Mouse (Mus musculus) retina, postnatal 7 days (tissue): ENCODE measurements around the gene S100a4.

Source experiments
- DNase-seq: peaks from one replicate; pipeline ENCODE4 v3.0.0-alpha.2; 2012; ENCODE audit warnings: low read depth, low spot score

The S100a4 gene

DNA sequence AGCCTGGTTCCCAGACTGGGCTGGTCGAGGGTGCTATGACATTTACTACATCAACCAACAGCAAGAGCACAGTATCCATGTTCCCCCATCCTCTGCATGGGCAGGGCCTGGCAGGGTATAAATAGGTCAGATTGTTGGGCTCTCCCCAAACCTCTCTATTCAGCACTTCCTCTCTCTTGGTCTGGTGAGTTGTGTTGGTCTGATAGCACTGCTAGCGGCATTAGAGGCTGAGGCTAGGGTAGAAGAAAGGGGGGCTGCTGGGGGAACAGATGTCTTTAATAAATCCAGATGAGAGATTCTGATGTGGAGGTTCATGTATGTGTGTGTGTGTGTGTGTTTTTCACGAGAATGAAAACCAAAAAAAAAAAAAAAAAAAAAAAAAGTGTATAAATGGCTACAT lies at the start of gene S100a4:
S100a4 (plus strand) TSS at position 149 of the 400 bp plus-strand sequence.
- DNase-seq, result no peak

DNA sequence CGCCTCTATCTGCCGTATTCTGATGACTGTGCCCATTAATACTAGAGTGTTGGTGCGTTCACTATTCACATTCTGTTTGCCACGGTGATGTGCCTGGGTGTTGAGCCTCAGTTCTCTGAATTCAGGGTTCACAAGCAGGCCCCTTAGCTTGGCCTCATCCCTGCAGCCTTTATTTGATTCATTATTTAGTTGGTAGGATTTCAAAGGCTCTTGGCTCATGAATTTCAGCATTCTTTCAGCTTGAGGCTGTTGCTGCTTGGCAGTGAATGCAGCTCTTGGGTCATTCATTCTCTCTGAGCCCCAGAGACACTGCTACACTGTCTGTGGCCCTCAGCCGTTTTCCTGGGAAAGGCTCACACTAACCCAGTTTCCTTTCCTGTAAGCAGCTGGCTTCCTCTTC lies 47.6 kb upstream of the S100a4 start:
- no peak for DNase-seq

DNA sequence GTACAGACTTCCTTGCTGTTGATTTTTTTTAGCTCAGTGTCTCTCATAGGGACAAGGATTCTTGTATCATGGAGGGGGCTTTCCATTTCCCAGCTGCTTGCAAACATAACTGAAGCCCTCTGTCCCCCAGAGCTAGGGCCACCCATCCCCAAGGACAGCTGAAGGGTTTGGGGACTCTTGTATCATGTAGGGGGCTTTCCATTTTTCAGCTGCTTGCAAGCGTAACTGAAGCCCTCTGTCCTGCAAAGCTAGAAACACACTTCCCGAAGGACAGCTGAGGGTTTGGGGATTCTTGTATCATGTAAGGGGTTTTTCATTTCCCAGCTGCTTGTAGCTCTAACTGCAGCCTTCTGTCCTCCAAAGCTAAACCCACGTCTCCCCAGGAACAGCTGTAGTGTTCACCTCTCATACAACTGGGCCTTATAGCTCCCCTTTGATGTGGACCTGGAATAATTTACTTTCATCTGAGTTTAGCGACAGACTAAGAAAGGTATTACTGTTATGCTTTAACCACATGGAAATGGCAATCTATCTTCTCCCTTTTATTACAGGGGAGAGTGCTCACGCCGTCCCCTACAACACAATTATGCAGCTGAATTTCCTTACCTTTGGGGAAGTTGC lies 43.5 kb upstream of the S100a4 start, which contains the start of gene S100a3:
S100a3 (plus strand) TSS at position 571 of the 621 bp plus-strand sequence.
- DNase-seq, result no peak

DNA sequence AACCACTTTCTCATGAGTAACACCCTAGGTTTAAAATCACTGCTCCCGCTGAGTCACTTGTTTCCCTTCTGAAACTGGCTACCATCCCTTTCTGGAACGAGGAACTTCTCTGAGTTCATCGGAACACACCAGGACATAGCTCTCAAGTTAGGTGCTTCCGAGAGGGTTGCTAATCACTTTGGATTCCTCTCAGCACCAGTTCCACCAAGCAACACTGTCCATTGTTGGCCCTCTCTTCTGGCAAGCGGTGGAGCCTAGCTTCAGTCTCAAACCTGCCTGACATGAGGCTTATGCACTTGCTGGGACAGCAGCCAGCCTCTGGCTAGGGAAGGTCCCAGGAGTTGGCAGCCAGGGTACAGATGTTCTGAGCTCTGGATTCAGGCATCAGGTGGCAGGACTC lies 28.9 kb upstream of the S100a4 start:
- DNase-seq, result no peak

DNA sequence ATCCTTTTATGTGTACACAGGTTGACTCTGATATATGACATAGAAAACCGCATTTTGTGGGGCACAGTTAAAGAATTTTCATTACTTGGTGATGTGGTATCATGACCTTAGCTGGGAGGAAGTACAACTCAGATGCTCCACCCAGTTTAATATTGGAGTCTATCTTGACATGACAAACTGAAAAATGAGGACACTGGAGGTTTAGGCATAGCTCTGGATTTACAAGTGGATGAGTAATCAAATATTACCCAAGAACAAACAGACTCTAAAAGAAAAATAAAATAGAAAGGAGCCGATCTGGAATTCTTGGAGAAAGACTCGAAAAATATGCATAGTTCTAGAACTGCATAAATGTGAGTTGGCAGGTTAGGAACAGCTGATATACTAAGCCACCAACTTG lies 28.3 kb upstream of the S100a4 start:
- no peak for DNase-seq

DNA sequence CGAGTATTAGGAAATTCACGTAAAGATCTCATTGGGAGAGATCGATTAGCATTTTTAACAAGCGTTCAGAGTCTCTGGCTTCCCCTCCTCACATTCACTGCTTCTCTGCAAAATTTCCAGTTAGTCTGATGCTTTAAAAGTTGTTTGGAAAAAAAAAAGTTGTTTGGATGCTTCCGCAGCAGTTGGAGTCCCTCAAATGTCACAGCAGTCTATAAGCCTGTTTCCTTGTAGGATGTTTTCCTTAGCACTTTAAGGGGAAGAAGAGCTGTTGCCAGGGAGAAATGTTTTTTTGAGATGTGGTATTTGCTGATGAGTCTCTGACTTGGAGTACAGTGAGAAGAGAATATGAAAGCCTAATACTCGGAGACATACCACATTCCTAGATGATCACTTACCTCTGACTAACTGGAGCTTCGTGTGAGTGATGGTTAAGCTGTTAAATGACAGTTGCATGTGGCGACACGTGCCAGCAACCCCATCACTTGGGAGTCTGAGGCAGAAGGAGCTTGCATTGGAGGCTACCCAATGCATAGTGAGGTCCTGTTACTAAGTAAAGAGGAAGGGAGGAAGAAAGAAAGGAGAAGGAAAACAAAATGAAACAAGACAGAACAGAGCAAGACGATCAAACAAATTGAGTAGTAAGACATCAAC lies 27.1 kb upstream of the S100a4 start:
- DNase-seq, result no peak

DNA sequence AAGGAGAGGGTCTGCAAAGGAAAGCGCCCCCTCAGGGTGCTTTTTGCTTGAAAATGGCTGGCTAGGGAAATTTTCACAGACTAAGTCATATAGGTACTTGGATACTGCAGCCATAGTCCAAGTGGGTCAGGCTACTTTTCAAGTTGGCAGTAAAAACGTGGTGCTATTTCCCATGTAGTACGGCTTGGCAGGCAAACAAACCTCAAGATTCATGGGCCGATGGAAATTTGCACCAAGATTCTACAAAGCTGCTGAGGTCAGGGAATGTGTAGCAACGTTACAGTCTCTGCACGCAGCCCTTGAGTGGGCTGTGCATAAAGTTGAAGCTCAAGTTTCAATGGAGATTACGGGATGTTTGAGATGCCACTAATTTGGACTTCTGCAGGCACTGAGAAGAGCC lies 24.1 kb upstream of the S100a4 start:
- DNase-seq, result no peak

DNA sequence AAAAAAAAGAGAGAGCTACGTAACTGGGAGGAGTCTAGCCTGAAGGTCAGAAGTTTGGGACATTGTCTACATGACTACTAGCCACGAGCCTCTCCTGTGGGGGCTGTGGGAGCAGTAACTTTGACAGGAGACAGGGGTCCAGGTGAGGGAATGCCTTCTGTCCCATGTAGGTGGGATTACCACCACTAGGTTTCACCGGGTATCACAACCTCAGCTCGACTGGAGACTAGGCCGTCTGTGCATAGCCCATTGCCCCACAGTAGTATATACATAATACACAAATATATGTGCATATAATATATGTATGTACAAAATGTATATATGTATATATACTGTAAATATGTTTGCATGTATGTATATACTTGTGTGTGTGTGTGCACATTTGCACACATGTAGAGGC lies 22.4 kb upstream of the S100a4 start:
- no peak for DNase-seq

DNA sequence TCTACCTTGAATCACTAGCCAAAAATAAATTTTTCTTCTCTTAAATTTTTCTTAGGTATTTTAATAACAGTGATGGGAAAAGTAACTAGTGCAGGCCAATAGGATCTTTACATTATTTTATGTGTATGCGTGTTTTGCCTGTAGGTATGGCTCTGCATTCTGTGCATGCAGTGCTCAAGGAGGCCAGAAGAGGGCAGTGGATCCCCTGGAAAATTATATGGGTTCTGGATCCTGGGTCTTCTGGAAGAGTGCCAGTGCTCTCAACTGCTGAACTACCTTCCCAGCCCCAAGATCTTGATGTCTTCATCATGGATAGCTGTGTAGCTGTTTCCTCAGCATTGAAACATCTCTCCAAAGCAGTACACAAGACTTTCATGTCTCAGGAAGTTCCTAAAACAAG lies 21.4 kb upstream of the S100a4 start:
- no peak for DNase-seq

DNA sequence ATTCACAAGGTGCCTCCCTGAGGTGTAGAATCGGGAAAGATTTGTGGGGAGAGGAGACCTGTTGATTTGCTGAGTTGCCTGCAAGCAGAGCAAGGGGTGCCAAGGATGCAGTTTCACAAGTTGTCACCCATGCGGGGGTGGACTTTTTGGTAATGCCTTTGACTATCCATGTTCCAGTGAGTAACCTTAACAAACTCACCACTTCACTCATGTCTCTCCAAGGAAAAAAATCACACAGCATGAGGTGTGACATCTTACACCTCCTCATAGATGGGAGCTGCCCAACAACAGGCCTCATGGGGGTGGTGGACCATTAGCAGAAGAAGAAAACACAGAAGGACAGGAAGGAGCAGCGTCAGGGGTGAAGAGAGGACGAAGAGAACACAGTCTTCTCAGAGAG lies 21.0 kb upstream of the S100a4 start:
- DNase-seq, result no peak

DNA sequence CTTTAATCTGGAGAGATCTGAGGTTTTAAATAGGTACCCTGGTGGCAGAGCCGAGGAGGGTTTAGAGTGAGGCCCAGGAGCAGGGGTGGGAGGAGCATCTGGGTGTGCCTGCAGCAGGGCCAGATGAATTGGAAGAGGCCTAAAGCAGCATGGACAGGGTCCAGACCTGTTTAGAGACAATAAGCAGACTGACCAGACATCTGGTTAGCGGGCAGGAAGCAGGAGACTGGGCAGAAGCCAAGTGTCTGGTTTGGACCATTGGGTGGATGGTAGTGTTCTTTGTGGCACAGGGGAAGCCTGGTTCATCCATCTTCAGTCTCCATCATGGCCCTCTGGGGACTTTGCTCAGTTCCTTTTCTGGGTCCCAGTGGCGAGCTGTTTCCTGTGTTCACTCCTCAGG lies 19.7 kb upstream of the S100a4 start:
- DNase-seq, result no peak

DNA sequence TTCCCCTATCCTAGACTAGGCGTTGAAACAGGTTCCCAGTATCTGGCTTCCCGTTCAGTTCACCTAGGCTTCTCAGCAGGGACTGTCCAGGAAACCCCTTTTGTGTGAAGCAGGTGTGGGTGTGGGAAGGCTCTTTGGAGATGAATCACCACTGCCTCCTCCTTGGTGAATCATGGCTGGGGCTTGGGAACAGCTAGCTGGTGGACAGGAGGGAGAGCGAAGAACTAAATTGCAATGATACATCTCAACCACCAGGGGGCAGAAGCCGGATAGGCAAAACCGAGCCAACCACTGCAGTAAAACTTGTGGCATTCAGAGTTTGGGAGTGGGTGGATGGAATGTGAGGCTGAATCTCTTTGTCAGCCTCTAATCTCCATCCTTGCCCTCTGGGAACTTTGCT lies 18.0 kb upstream of the S100a4 start:
- DNase-seq, result peak; percentile 47

DNA sequence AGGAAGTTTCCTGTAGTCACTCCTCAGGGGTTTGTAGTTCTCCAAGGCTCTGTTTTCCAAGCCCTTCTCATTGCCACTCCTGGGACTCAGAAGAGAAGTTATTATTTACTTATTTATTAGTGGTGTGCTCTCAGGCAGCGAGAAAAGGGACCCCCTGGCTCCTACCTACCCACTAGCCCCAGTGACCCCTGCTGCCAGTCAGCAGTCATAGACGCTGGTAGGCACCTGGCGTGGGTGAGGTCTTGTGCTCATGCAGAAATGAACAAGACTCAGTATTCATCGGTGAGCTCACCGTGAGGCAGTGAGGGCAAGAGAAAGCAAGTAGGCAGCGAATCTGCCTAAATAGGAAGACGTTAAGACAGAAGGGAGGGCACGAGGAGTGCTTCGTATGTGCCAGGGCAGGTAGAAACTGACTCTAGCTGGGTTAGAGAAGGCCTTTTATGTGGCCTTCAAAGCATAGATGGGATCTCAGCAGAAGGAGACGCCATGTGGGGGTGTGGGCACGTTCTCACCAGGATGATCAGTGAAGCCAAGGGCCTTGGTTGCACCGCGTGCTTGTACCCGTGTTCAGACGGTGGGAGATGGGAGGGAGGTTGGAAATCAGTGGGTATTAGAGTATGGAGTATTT lies 17.4 kb upstream of the S100a4 start:
- DNase-seq, result no peak

DNA sequence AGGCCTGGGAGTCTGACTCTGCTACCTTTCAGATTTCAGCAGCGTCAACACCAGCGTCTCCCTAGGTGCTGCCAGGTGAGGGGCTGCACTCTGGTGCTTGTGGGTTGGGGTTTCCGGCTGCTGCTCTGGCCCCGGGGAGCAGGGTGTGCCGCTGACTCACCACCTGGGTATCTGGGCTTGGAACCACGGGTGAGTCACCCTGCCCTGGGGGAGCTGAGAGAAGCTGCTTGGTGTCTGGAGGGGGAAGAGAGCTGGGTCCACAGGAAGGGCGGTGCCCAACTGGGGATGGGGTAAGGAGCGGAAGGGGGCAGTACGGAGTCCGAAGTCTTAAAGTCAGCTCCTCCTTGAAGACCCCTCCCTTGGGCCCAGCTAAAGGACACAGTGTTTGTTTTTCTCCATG lies 16.7 kb upstream of the S100a4 start:
- no peak for DNase-seq

DNA sequence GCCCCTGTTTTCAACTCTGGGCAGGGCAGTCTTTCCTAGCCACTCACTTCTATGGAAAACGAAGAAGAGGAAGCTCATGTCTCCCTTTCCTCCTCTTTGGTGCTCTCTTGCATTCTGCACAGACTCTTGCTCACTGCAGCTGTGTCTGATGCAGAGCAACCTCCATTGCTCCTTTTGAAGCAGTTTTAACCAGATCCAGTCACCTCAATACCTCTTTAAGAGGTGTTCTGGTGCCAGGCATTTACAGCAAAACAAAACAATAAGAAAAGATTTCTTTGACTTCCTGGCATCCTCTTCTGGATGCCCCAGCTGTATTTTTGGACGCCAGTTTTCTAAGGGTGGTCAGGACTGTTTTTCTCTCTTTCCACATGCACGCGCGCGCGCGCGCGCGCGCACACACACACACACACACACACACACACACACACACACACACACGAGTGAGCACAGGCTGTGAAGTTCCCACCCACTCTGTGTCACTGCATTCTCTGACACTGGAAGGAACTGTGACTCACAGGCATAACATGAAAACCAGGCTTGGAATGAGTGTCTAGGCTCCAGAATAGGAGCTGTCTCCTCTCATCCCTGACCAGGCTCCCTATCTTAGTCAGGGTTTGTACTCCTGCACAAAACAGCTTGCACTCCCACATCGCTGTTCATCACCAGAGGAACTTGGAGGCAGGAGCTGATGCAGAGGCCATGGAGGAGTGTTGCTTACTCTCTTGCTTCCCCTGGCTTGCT lies 16.0 kb upstream of the S100a4 start:
- DNase-seq, result no peak

DNA sequence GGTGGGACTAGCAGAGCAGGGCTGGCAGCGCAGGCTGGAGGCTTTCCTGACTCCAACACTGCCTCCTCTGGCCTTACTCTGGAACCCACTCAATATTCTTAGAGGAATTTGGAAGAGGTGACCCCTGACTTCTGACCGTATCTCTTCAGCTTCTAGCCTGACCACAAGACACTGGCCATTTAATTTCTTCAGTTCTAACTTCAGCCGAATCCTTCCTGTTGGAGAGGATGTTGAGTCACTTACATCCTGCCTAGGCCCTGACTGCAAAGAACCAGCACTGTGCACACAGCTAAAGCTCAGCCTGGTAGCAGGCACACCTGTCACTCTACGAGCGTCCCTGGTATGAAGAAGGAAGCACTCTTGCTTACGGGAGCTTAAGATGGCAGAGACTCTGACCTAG lies 14.2 kb upstream of the S100a4 start:
- DNase-seq, result no peak

DNA sequence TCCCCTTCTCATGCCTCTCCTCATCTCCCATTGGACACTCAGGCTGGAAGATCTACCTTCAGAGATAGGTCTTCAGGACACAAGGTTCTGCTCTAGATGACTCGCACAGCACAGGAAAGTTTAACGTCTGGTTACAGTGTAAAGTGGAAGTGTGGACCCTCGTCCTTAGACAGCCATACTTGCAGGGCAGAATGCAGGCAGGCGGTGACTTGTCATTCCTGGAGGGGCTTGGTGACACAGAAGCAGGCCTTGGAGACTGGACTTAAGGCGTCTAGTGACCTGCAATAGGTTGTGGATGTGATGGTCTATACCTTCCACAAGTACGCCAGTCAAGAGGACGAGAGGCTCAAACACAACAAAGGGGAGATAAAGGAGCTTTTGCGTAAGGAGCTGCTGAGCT lies 13.6 kb upstream of the S100a4 start, which contains the start of gene S100a2:
S100a2 (plus strand) TSS at position 301 of the 400 bp plus-strand sequence.
- no peak for DNase-seq

DNA sequence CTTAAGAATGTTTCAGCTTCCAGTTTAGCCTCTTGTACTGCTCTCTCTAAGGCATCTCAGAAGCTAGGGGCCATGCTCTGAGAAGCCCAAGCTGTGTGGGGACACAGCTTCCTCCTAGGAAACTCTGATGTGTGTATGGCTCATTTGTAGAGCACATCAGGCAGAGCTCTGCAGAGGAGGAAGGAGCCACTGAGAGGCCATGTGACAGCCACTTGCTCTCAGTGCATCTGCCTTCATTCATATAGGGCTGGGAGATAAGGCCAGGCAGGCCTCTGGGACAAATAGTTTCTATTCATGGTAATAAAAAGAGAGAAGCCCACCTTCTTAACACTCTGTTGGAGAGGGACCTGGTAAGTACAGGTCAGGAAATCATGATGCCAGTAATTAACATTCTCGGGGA lies 9.1 kb upstream of the S100a4 start:
- no peak for DNase-seq

DNA sequence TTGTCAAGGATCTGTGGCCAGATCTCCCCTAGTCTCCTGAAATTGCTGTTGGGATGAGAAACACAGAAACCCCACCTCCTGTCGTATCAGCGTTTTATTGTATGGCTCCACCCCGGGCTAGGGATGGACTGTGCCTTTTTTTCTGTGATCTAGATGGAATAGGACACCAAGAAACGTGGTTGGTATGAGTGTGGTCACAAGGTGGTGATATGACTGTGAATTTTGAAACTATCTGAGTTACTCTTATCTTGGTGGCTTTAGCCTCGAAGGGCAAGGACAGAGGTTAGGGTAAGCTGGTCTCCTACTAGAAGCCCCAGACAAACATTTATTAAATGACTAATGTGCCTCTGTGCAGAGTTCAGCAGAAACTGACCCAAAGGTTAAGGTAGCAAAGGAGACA lies 8.0 kb upstream of the S100a4 start:
- no peak for DNase-seq

DNA sequence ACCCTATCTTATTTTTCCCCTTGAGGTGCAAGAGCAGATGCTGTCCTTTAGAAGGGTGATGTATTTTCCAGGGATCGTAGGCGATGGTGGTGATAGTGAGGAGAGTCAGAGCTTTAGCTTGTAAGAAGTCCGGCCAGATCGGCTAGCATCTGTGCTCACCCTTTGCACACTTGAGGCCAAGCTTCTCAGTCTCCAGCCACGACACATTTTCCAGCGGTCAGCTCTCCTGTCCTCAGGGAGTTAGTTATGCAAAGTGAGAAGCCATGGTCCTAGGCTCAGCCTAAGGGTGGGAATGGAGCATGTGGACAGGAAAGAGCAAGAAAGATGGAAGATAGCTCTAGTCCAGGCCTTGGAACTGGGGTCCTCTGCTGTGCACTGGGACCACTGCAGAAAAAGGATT lies 6.8 kb upstream of the S100a4 start:
- DNase-seq, result no peak

DNA sequence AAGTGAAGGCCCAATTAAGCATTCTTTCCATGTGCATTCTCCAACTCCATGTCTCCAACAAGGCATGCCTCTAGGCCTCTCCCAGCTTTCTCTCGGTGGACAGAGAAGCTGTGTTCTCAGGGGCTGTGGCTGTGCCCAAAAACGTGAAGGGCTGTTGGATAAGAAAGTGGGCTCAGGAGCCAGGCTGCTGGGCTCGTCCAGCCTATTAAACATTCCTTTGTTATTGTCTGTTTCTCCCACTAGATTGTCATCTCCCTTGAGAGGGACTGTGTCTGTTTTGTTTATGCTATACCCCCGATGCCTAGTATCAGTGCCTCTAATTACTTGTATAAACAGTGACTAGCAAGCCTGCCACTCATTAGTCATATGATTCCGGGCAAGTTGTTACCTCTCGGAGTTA lies 5.8 kb upstream of the S100a4 start:
- DNase-seq, result no peak

DNA sequence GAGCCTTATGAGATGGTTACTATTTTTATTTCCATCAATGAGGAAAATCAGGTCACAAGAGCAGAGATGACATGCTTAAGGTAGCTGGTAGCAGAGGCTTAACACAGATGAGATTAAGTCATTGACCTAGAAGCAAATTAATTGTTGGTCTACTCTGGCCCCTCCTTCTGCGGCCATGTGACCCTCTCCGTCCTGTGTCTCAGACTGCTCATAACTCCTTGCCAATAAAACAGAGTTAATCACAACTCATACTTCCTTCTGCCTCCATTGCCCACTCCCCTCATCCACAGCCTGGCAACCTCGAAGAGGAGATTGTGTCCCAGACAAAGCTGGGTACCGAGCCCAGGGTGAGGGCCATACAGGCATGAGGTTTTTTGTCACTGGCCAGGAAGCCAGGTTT lies 5.4 kb upstream of the S100a4 start:
- DNase-seq, result no peak

DNA sequence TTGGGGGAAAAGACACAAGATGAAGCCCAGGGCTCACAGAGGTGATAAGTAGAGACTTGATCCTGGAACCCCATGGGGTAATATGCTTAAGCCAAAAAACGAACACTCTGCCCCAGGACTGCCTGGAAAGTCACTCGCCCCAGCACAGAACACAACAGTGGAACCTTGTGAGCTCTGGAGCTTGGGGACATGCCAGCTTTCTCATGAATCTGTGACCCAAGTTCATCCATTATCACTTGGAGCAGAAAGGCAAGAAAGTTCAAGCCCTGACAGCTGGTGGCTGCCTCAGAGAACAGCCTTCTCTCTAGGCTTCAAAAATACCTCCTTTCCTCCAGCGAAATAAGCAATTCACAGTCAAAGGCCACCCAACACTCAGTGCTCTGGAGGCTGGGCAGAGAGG lies 4.2 kb upstream of the S100a4 start:
- no peak for DNase-seq
